9 mouse cellular contexts compared by ENCODE assay signal in the genomic region with DNA sequence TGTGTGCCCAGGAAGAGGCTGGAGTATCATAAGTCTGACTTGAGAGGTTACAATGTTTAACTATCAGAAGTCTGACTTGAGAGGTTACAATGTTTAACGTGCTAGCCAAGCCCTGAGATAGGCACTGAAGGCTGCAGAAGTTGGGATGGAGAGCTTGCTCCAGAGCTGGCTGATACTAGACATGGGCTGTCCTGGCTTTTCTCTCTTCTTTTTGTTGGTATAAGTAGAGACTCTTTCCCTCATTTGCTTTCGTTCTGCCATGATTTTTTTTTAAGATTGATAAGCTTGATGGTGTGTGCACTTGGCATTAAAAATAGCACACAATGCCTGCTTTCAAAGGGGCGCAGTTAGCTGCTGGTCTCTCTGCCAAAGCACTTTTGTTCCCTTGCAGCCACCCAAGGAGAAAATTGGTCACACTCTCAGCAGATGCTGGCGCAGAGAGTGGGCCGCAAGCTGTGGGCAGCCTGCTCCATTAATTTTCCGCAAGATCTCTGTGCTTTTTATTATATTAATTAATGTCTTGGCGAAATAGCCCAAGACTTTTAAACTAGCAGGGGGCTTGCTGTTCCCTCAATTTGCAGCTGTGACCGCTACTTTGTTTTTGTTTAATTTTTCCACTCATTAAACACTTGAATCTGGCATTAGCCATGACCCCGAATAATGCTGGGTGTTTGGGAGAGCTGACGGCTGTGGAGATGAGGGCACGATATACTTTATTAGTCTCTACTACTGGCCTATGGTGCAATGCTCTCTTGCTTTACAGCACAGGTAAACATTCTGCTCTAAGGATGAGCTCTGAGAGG. TPM values are rescaled to one million over a fixed set of nuclear protein-coding genes. Genes with fewer than 3 reads are reported as not detected.
DNase-seq lines count a peak whose midpoint lies in the region; ATAC-seq and TF ChIP-seq lines count a peak whose summit lies in the region.
"Had no signal": no experiment of that assay in that cellular context is flagged by ENCODE, and none has a peak within 500 bp of the region (broad histone marks: within the 10 kb centered on the region; RNA-seq: fewer than 3 reads in every experiment).

No protein-coding gene starts in this region.

- no peak for TF ChIP-seq POLR2A in limb, embryonic 14.5 days (IDR thresholded peaks at IDR 0.05; ENCODE audit: borderline replicate concordance, extremely low read depth, insufficient read depth, insufficient read length)

- DNase-seq in heart, embryonic 10.5 days (ENCODE audit: low spot score), result no peak
- no peak for DNase-seq in heart, postnatal 14 days
- peak; percentile 85 for DNase-seq in Muller cell, postnatal 12 days (ENCODE audit: inconsistent ontology term)
- DNase-seq in forebrain, embryonic 10.5 days (ENCODE audit: extremely low spot score, low spot score), result peak; percentile 33
- DNase-seq in limb, embryonic 14.5 days (ENCODE audit: low spot score), result peak; percentile 24
- no peak for DNase-seq in gastrocnemius, postnatal 25 days
- DNase-seq in left cerebral cortex, adult 18-20 months (ENCODE audit: low spot score in 2 of 2), result no peak

- H3K4me2 ChIP-seq in limb, embryonic 14.5 days (replicated peaks; ENCODE audit: low read depth, low read length, severe bottlenecking), result no peak overlapping the region
- H3K4me2 ChIP-seq: liver, embryonic 12.5 days had no signal

- no peak overlapping the region for H3K9ac ChIP-seq in limb, embryonic 14.5 days (ENCODE audit: low read depth, low read length, severe bottlenecking)
- H3K9ac ChIP-seq: liver, embryonic 12.5 days had no signal

- no peaks in the 10 kb centered on the region for H3K27me3 ChIP-seq in heart, embryonic 10.5 days (ENCODE audit: insufficient read depth, poor library complexity, severe bottlenecking)
- H3K27me3 ChIP-seq in forebrain, embryonic 10.5 days (ENCODE audit: poor library complexity, severe bottlenecking), result peaks cover 60% of the 10 kb centered on the region
- H3K27me3 ChIP-seq in limb, embryonic 14.5 days (ENCODE audit: control insufficient read depth, insufficient read depth, low read length), result no peaks in the 10 kb centered on the region
- H3K27me3 ChIP-seq: liver, embryonic 12.5 days had no signal

- no peak overlapping the region for H3K4me3 ChIP-seq in heart, embryonic 10.5 days
- peak overlapping the region; percentile 26; the same call in 1 of the 2 replicates for H3K4me3 ChIP-seq in forebrain, embryonic 10.5 days
- no peak overlapping the region for H3K4me3 ChIP-seq in limb, embryonic 14.5 days (replicated peaks; ENCODE audit: low read length)
- H3K4me3 ChIP-seq: liver, embryonic 12.5 days had no signal

- 0 out of 2 replicates have a peak overlapping the region, but pooled peaks have one; percentile 42 for H3K27ac ChIP-seq in heart, embryonic 10.5 days
- peak overlapping the region; percentile 59 for H3K27ac ChIP-seq in forebrain, embryonic 10.5 days
- no peak overlapping the region for H3K27ac ChIP-seq in limb, embryonic 14.5 days (replicated peaks; ENCODE audit: low read depth, low read length)
- H3K27ac ChIP-seq: liver, embryonic 12.5 days had no signal

- WGBS in heart, embryonic 10.5 days, result 64% methylated on average over 11 of the region's 11 CpGs
- WGBS in forebrain, embryonic 10.5 days, result 21% methylated on average over 11 of the region's 11 CpGs
- 29% methylated on average over 11 of the region's 11 CpGs for WGBS in limb, embryonic 14.5 days

- no peaks in the 10 kb centered on the region for H3K36me3 ChIP-seq in heart, embryonic 10.5 days
- no peaks in the 10 kb centered on the region for H3K36me3 ChIP-seq in forebrain, embryonic 10.5 days (replicated peaks)
- H3K36me3 ChIP-seq in limb, embryonic 14.5 days (ENCODE audit: control insufficient read depth, insufficient read depth, low read length), result no peaks in the 10 kb centered on the region
- H3K36me3 ChIP-seq: liver, embryonic 12.5 days had no signal

- no peak for ATAC-seq in limb, embryonic 14.5 days (ENCODE audit: low FRiP score, low read depth)
- no peak for ATAC-seq in inflammation-experienced regulatory T-cells, adult 6 months
- ATAC-seq: liver, embryonic 12.5 days had no signal

- H3K9me3 ChIP-seq in heart, embryonic 10.5 days, result no peaks in the 10 kb centered on the region
- H3K9me3 ChIP-seq in forebrain, embryonic 10.5 days, result no peaks in the 10 kb centered on the region
- H3K9me3 ChIP-seq in limb, embryonic 14.5 days (ENCODE audit: control insufficient read depth, low read length), result no peaks in the 10 kb centered on the region
- H3K9me3 ChIP-seq: liver, embryonic 12.5 days had no signal

- intact Hi-C loops in heart, postnatal 14 days (cut with DNase I), result no loop called here

- H3K4me1 ChIP-seq in heart, embryonic 10.5 days, result peaks cover 31% of the 10 kb centered on the region
- H3K4me1 ChIP-seq in forebrain, embryonic 10.5 days, result peaks cover 50% of the 10 kb centered on the region
- peaks cover 8% of the 10 kb centered on the region; the same call in 1 of the 2 replicates for H3K4me1 ChIP-seq in limb, embryonic 14.5 days (ENCODE audit: control insufficient read depth, insufficient read depth, low read length)
- H3K4me1 ChIP-seq: liver, embryonic 12.5 days had no signal

RNA-seq across cellular contexts. Expression of a gene that starts 27.7 kb away (rescaled TPM):
- polyA plus RNA-seq in heart, embryonic 10.5 days (2016; fragmentation: Nextera tagmentation; extraction: Ambion mirVana), result 7.2 and 9.3 TPM in 2 replicates
- 10 to 100 TPM; 13.0 to 13.9 TPM for total RNA-seq in heart, postnatal 14 days (2021)
- polyA plus RNA-seq in forebrain, embryonic 10.5 days (2016; fragmentation: Nextera tagmentation; extraction: Ambion mirVana), result 8.7 and 9.9 TPM in 2 replicates
- 11.7 and 11.8 TPM in 2 replicates for polyA plus RNA-seq in limb, embryonic 14.5 days (2012; rRNA removed)
- polyA plus RNA-seq in limb, embryonic 14.5 days (2014; fragmentation: Nextera tagmentation; extraction: Ambion mirVana), result 14.8 and 15.5 TPM in 2 replicates
- 10 to 100 TPM; 21.5 to 25.5 TPM for total RNA-seq in gastrocnemius, postnatal 25 days (2021)
- polyA plus RNA-seq in inflammation-experienced regulatory T-cells, adult 6 months (2017; shearing (Covaris generic)), result under 1 TPM; 0.19 to 0.75 (median 0.49) TPM
- 10 to 100 TPM; 36.0 to 39.0 TPM for total RNA-seq in left cerebral cortex, adult 18-20 months (2021)

RNA-seq across cellular contexts. Expression of a gene that starts 38.5 kb away (rescaled TPM):
- polyA plus RNA-seq in heart, embryonic 10.5 days (2016; fragmentation: Nextera tagmentation; extraction: Ambion mirVana), result not detected in 2 replicates
- total RNA-seq in heart, postnatal 14 days (2021), result not detected
- polyA plus RNA-seq in forebrain, embryonic 10.5 days (2016; fragmentation: Nextera tagmentation; extraction: Ambion mirVana), result not detected in 2 replicates
- 0.04 and 0.08 TPM in 2 replicates for polyA plus RNA-seq in limb, embryonic 14.5 days (2012; rRNA removed)
- polyA plus RNA-seq in limb, embryonic 14.5 days (2014; fragmentation: Nextera tagmentation; extraction: Ambion mirVana), result 0.17 TPM in 1 of 2 replicates, not detected in the other
- not detected for total RNA-seq in gastrocnemius, postnatal 25 days (2021)
- not detected for polyA plus RNA-seq in inflammation-experienced regulatory T-cells, adult 6 months (2017; shearing (Covaris generic))
- total RNA-seq in left cerebral cortex, adult 18-20 months (2021), result under 1 TPM; 0.30 to 0.44 TPM

Comparison
In these comparisons a context has a peak if more than half of its experiments do, and no peak if none do; other contexts are left out.
1. DNase-seq: peak in Muller cell, postnatal 12 days (single experiment), forebrain, embryonic 10.5 days (single experiment) and limb, embryonic 14.5 days (single experiment); none in heart, embryonic 10.5 days (single experiment), heart, postnatal 14 days (0 of 2), gastrocnemius, postnatal 25 days (single experiment) and left cerebral cortex, adult 18-20 months (0 of 2).